Mouse (Mus musculus): Measurements from ENCODE around the gene Armc2.

The Armc2 gene

DNA sequence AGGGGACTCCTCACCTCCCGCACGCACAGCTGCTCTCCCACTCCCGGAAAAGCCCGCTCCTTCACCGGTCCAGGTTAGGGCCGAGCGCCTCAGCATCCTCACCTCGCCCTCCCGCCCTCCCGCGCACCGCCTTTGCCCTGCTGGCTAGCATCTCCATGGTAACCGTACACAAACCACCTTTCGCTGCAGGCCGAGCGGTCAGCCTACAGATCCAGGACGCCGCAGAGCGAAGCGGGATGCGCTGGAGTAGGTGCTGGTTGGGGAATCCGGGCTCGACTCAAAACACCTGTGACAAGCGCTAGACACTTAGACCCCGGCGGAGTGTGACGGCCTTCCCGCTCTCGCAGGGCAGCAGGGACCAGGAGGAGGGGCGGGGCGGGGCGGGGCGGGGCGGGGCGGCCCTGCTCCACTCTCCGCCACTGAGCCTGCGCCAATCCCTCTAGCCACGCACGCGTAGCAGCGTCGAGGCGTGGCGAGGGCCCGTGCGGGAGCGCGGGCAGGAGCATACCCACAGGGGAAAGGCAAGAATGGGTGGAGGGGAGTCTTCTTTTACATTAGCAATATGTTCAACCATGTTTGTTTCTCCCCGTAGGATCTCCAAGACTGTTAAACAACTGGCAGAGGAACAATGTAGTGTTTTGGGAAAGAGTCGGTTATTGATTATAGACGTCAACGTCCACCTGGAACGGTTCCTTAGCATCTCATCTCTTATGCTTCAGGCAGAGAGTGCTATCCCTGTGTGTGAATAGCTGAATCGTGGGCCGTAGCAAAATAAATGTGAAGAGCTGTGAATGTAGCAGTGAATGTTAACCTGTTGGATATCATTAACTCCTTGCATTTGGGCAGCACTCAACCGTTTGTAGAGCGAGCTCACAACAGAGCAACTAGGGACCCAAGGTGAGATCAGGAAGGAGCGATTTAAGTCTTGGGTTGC lies at the start of gene Armc2:
Gene Armc2 (minus strand): TSS at position 427 of the 934 bp plus-strand sequence.
- peak; percentile 67 for DNase-seq (ENCODE audit: low spot score)

DNA sequence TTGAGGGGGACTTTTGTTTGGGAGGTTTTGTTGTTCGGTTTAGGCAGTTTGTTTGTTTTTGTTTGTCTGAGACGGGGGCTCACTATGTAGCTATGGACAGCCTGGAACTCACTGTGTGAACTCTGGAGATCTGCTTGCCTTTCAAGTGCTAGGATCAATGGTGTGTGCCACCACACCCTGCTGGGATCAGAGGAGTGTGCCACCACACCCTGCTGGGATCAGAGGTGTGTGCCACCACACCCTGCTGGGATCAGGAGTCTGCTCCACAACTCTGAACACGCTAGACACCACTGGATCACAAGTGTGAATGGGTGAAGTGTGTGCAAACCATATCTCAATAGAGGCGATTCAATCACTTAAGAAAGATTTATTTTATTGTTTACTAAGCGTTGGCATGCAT lies 46.2 kb upstream of the Armc2 start:
- DNase-seq (ENCODE audit: low spot score): no peak

DNA sequence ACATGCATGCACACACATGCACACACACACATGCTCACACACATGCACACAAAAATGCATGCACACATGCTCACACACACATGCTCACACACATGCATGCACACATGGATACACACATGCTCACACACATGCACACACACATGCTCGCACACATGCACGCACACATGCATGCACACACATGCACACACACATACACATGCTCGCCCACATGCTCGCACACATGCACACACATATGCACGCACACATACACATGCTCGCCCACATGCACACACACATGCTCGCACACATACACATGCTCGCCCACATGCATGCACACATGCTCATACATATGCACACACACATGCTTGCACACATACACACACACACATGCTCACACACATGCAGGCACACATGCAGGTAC lies 41.3 kb upstream of the Armc2 start:
- DNase-seq (ENCODE audit: low spot score): no peak

GRCm38 (mm10) chr10:42057746-42058145 lies 39.5 kb upstream of the Armc2 start:
- DNase-seq (ENCODE audit: low spot score): no peak

GRCm38 (mm10) chr10:42057231-42057601 lies 39.0 kb upstream of the Armc2 start:
- DNase-seq (ENCODE audit: low spot score): no peak

GRCm38 (mm10) chr10:42056486-42057230 lies 38.4 kb upstream of the Armc2 start:
- DNase-seq (ENCODE audit: low spot score): no peak

DNA sequence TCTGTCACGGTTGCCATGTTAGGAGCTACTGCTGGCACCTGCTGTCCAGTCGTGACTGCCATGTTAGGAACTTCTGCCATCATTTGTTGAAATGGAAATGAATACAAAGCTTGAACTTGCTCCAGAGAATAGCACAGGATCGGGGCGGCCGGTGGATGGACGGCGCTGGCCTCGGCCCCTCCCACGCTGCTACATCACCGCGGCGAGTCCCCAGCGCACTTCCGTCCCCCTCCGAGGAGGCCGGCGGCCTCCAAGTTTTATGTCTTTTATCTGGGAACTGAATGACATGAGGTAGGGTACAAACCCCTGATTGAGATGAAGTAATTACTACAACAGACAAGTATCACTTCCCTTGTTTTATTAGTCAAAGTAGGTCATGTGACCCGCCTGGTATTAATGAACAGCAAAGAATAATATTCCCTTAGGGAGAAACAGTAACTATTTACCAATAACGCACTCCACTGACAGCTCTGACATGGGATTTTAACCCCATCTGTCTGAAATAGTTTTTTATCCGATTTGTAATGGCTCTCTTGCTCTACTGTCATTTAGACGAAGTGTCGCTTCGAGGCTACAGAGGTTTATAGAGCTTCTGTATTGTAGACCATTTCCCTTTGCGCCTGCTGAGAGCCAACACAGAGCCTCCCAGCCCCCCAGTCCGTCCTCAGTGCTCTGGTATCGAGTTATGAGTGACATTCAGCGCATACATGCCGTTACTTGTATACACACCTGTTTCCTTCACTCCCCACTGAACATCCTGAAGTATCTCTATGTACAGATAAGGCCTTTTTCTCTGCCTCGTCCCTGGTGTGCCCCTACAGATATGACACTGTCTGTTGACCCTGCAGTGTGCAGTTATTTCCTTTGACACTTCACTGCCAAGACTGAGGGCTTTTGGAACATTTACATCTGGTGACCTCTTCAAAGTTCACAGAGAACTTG lies 37.3 kb upstream of the Armc2 start:
- DNase-seq (ENCODE audit: low spot score): no peak

- no peak for DNase-seq (ENCODE audit: low spot score)
Measured at GRCm38 (mm10) chr10:42051069-42051468, 32.8 kb upstream of the Armc2 start.

DNA sequence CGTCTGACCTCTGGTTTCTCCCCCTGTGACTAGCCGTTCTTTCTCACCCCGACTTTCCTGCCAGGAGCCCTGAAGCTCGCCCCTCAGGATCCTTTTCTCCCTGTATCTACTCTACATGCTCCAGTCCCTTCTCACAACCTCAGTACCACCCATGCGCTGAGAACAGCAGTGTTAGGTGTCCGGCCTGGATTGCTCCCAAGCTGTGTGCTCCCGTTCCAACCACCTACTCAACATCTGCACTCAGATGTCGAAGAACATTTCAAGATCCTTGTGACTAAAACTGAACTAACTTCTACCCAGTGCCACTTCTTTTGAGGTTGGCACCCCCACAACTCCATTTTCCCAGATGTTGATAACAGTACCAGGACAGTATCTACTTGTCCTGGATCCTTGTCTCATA lies 30.4 kb upstream of the Armc2 start:
- DNase-seq (ENCODE audit: low spot score): no peak

DNA sequence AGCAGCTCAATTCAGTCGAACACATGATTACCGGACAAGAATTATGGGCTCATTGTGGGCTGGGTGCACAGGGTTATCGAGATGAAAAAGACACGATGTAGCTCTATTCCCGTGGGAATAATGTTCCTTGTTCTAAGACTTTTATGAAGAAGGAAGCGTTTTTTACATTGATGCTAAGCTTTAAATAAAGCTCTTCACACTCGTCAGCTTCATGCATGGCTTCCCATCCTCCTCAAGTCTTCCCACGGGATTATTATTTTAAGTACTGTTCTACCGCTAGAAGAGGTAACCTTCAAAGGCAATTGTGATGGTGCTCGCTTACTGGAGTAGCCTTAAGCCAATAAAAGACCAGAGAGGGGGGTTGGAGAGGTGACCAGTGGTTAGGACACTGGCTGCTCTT lies 26.3 kb upstream of the Armc2 start:
- no peak for DNase-seq (ENCODE audit: low spot score)

DNA sequence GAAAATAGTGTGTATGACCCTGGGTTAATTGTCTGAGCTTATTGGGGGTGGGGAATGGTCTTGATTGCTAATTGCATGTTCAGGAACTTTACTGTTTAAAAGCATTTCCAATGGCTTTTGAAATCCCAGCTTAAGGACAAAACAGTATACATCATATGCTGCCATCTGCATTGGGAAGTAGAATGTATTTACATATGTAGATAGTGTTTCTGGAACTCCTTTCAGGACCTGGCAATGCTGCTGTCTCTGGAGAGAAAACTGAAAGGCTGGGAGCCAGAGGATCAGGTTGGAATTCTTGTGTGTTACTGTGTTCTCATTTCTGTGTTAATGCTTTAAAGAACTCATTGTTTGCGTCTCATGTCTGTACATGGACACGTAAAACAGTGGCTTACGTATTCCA lies 25.1 kb upstream of the Armc2 start:
- DNase-seq (ENCODE audit: low spot score): no peak

GRCm38 (mm10) chr10:42042881-42043280 lies 24.6 kb upstream of the Armc2 start:
- DNase-seq (ENCODE audit: low spot score): no peak

DNA sequence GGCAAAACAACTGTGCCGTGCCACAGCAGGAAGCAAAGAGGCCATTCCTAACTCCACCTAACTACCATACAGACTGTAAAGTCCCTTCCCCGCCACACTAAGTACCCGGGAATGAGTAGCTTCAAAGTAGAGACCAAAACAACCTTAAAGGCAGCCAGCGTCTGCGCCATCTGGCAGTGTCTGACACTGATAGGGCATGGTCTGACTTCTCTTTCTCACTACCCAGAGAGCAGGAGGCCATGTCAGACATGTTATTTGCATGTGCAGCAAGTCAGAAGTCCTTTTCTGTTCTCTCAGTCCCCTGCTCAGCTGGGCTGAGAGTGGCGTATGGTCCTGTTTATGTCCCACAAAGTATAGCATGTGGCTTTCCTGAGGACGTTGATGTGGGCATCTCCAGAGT lies 23.8 kb upstream of the Armc2 start:
- DNase-seq (ENCODE audit: low spot score): no peak

DNA sequence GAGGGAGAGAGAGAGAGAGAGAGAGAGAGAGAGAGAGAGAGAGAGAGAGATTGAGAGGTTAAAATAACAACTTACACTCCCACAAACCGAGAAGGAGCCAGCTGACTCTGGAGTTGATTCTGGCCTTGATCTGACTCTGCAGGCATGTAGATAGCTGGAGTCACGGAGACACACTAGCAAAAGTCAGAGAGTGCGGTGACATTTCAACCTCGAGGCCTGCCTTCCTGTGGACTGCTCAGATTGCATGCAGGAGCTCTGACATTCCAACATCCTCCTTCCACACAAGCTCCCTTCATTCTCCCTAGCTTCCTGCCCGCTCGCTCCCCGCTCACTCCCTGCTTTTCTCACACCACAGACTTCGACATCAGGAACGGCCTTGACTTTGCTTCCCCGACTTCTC lies 20.3 kb upstream of the Armc2 start:
- DNase-seq (ENCODE audit: low spot score): no peak

DNA sequence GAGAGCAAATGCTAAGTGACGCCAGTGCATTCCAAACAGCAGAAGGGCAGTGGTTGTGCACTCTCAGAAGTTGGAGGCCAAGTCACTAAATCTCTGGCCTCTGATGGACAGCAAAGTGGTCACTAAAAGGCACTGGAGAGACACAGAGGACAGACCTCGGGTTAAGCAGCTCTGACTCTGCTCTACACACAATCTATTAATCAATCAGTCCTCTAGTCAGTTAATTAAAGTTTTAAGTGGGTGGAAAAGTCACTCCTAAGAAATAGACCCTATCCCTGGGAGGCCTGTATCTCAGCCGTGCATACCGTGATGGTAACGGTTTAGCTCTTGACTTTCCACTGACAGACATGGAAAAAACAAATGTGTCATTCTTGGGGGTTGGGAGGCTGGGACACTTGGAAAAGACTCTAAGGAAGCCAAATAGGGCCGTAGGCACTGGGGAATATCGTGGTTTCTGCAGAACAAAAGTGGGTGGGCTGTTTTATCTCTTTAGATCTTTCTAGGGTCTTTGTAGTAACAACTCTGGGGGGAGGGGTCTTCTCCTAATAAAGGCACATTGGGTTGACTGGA lies 19.1 kb upstream of the Armc2 start:
- no peak for DNase-seq (ENCODE audit: low spot score)

DNA sequence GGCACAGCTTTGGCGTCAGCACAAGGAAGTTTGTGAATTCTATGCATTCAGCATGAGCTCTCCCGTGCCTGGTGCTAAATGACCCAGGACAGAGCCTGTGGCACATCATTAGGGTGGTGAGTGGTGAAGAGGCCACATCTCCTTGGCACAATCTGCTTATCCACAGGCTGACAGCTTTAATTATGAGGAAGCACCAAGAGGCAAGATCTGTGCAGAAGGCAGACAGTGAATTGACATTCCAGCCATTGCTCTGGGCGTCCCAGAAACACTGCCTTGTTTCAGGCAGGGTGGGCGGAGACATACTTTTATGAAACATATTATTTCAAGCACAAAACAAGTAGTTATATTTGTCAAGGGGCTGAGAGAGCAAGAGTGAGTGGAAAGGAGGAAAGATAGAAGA lies 18.6 kb upstream of the Armc2 start:
- no peak for DNase-seq (ENCODE audit: low spot score)

- no peak for DNase-seq (ENCODE audit: low spot score)
Measured at GRCm38 (mm10) chr10:42033571-42033970, 15.3 kb upstream of the Armc2 start.

GRCm38 (mm10) chr10:42031021-42031420 lies 12.8 kb upstream of the Armc2 start:
- DNase-seq (ENCODE audit: low spot score): peak; percentile 85

- no peak for DNase-seq (ENCODE audit: low spot score)
Measured at GRCm38 (mm10) chr10:42029502-42029901, 11.3 kb upstream of the Armc2 start.

DNA sequence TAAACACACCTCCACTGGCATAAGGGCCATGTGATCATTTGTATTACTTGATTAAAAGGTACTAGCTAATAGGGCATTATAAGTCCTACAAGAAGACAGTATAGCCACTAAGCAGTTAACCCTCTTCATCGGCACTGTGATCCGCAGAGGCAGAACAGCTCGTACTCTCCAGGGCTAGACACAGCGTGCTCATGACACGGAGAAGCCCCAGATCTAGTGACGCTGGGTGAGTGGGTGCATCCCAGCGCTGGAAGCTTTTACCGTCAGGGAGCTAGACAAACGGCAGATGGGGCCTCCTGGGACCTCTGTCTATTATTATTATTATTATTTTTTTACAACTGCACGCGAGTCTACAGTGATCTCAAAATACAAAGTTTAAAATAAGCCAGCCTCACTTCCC lies 9.1 kb upstream of the Armc2 start:
- DNase-seq (ENCODE audit: low spot score): no peak

GRCm38 (mm10) chr10:42024406-42024805 lies 6.2 kb upstream of the Armc2 start:
- no peak for DNase-seq (ENCODE audit: low spot score)

DNA sequence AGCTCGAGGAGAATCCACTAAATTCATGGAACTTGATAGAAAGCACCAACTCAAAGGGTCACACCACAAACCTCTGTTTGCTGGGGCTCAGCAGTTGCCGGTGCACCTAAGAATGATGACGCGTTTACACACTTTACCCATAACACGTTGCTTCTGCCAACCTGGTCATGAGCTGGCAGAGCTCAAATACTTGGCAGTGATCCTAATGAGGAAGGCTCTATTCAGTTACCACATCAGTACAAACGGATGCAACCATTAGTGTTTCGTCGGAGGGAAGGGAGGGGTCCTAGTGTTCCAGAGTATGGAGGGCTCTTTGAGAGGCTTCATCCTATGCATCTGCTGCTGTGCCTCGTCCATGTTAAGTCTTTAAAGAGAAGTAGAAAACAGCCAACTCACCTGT lies 3.3 kb upstream of the Armc2 start:
- no peak for DNase-seq (ENCODE audit: low spot score)

All from urinary bladder, postnatal 14 days (tissue).